Mouse (Mus musculus): ENCODE results near the gene Adcy6. TPM values are rescaled to one million over a fixed set of nuclear protein-coding genes. Genes with fewer than 3 reads are reported as not detected.

The Adcy6 gene
- polyA plus RNA-seq, 1 experiment from 2014 or later = 19.8 TPM

DNA sequence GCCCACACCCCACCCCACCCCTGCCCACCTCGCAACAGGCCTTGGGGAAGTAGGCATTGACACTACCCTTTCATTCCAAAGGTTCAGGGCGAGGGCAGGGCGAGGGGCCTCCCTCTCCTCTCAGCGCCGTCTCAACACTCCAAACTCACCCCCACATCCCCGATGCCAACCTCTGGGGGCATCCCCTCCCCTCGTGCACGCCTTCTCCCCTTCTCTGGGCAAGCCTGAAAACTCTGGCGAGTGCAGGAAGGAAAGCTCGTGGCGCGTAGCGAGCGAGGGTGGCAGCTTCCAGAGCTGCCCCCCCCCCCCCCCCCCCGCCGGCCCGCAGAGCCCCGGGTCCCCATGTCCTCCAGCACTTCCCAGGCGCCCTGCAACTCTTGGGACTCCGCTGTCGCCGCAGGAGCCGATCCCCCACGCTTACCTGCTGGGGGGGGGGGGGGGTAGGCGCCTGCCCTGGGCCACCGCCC lies 1.1 kb downstream of the Adcy6 start:
- 0% methylated on average over 8 of the region's 26 CpGs for WGBS
- Histone ChIP-seq H3K27ac (ENCODE audit: low read depth) (peak overlapping the region; percentile 90), H3K36me3 (ENCODE audit: control insufficient read depth, insufficient read depth, low read length) (peaks cover 9% of the 10 kb centered on the region), H3K4me1 (replicated peaks; ENCODE audit: control insufficient read depth, insufficient read depth, low read length) (peaks cover 33% of the 10 kb centered on the region), H3K27me3 (replicated peaks; ENCODE audit: control insufficient read depth, insufficient read depth, low read length) (no peaks in the 10 kb centered on the region), H3K9ac (ENCODE audit: low read length) (peak overlapping the region; percentile 83), H3K4me2 (ENCODE audit: low read length) (peak overlapping the region; percentile 89), H3K9me3 (ENCODE audit: control insufficient read depth, low read length) (no peaks in the 10 kb centered on the region), H3K4me3 (ENCODE audit: low read depth, low read length) (peak overlapping the region; percentile 78)
- DNase-seq (ENCODE audit: low spot score) (peak; percentile 69), ATAC-seq (replicated peaks; ENCODE audit: low FRiP score, low TSS enrichment, low read depth) (peak; percentile 13)

DNA sequence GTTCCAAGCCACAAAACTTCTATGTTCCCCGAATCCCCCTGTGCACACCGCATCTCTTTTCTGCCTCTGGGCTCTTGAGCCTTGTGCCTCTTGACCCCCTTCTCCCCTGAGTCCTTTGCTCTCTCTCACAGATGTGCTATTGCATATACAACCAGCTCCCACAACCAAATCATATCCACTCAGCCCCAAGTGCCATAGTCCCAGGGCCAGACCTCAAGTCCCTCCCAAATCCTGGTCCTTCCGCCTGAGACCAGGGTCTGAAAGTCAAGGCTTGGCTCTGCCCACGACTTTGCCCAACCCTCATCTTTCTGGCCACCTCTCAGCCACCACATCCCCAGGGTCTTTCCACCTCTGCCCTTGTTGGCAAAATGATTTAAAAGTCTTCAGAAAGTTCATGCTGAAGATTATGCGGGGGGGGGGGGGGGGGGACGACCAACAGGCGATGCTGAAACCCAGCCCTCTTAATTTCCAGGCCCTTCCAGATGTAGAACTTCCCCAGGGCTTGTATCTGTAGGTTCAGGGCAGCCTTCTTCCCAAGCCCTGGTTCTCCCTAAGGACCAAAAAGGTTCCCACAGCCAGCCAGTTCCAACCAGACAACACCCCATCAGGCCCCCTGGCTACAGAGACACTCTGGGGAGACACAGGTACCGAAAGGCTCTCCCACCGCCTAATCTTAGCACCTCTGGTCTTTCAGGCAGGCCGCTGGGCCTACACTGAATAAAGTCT lies 1.7 kb downstream of the Adcy6 start:
- DNase-seq (ENCODE audit: low spot score) (peak; percentile 59), ATAC-seq (replicated peaks; ENCODE audit: low FRiP score, low TSS enrichment, low read depth) (peak; percentile 8; the same call in 1 of the 2 replicates)
- Histone ChIP-seq H3K36me3 (ENCODE audit: control insufficient read depth, insufficient read depth, low read length) (peaks cover 15% of the 10 kb centered on the region), H3K27me3 (replicated peaks; ENCODE audit: control insufficient read depth, insufficient read depth, low read length) (no peaks in the 10 kb centered on the region), H3K9me3 (ENCODE audit: control insufficient read depth, low read length) (no peaks in the 10 kb centered on the region), H3K4me1 (replicated peaks; ENCODE audit: control insufficient read depth, insufficient read depth, low read length) (peaks cover 39% of the 10 kb centered on the region), H3K27ac (ENCODE audit: low read depth) (peak overlapping the region; percentile 90), H3K4me2 (ENCODE audit: low read length) (peak overlapping the region; percentile 89), H3K9ac (ENCODE audit: low read length) (peak overlapping the region; percentile 83), H3K4me3 (ENCODE audit: low read depth, low read length) (peak overlapping the region; percentile 78)
- WGBS = 10% methylated on average over 10 of the region's 10 CpGs

DNA sequence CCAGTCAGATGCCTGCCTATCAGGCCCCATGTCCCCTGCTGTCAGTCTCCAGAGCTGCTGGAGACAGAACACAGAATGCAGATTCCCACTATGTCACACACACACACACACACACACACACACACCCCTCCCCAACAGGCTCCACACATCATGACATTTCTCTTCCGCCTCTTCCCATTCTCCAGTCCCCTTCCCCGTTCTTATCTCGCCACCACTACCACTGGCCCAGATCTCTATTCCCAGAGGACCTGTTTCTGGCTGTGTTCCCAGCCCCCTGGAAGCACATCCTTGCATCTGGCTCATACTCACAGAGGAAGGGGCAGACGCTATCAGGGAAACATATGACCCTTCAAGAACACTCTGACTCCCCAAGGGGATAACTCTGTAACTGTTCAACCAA lies 2.3 kb downstream of the Adcy6 start:
- ATAC-seq (replicated peaks; ENCODE audit: low FRiP score, low TSS enrichment, low read depth) = no peak
- H3K9me3 ChIP-seq (ENCODE audit: control insufficient read depth, low read length) = no peaks in the 10 kb centered on the region
- H3K4me3 ChIP-seq (ENCODE audit: low read depth, low read length) = peak overlapping the region; percentile 78
- WGBS = 10% methylated on average over 4 of the region's 4 CpGs
- peaks cover 45% of the 10 kb centered on the region for H3K4me1 ChIP-seq (replicated peaks; ENCODE audit: control insufficient read depth, insufficient read depth, low read length)
- peak overlapping the region; percentile 89 for H3K4me2 ChIP-seq (ENCODE audit: low read length)
- peak overlapping the region; percentile 90; the same call in 1 of the 2 replicates for H3K27ac ChIP-seq (ENCODE audit: low read depth)
- H3K9ac ChIP-seq (ENCODE audit: low read length) = peak overlapping the region; percentile 83
- DNase-seq (ENCODE audit: low spot score) = peak; percentile 66
- H3K27me3 ChIP-seq (replicated peaks; ENCODE audit: control insufficient read depth, insufficient read depth, low read length) = no peaks in the 10 kb centered on the region
- H3K36me3 ChIP-seq (ENCODE audit: control insufficient read depth, insufficient read depth, low read length) = peaks cover 18% of the 10 kb centered on the region

DNA sequence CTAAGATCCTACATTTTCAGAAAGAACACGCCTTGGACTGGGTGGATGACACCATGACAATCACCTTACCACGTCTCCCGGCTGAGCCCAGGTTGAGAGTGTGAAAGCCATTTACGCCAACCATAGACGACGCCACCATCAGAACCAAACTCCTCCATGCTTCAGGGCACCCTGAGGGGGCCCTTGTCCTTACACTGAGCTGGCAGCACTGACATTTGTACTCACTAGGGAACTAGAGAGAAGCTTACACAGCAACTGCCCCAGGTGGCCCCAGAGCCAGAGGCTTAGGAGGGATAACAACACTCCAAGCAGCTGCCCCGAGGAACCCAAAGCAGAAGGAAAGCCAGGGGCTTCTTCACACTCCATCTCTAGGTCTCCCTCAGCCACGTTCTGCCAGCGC lies 3.1 kb downstream of the Adcy6 start:
- H3K4me2 ChIP-seq (ENCODE audit: low read length) = peak overlapping the region; percentile 89
- H3K4me1 ChIP-seq (replicated peaks; ENCODE audit: control insufficient read depth, insufficient read depth, low read length) = peaks cover 52% of the 10 kb centered on the region
- H3K36me3 ChIP-seq (ENCODE audit: control insufficient read depth, insufficient read depth, low read length) = peaks cover 26% of the 10 kb centered on the region
- H3K27ac ChIP-seq (ENCODE audit: low read depth) = no peak overlapping the region
- H3K27me3 ChIP-seq (replicated peaks; ENCODE audit: control insufficient read depth, insufficient read depth, low read length) = no peaks in the 10 kb centered on the region
- no peaks in the 10 kb centered on the region for H3K9me3 ChIP-seq (ENCODE audit: control insufficient read depth, low read length)
- DNase-seq (ENCODE audit: low spot score) (no peak), ATAC-seq (replicated peaks; ENCODE audit: low FRiP score, low TSS enrichment, low read depth) (no peak)
- WGBS = 67% methylated on average over 9 of the region's 9 CpGs
- no peak overlapping the region for H3K9ac ChIP-seq (ENCODE audit: low read length)
- no peak overlapping the region for H3K4me3 ChIP-seq (ENCODE audit: low read depth, low read length)

GRCm38 (mm10) chr15:98606051-98606536 lies 3.8 kb downstream of the Adcy6 start:
- Histone ChIP-seq H3K27me3 (replicated peaks; ENCODE audit: control insufficient read depth, insufficient read depth, low read length) (no peaks in the 10 kb centered on the region), H3K36me3 (ENCODE audit: control insufficient read depth, insufficient read depth, low read length) (peaks cover 33% of the 10 kb centered on the region), H3K9ac (ENCODE audit: low read length) (no peak overlapping the region), H3K27ac (ENCODE audit: low read depth) (no peak overlapping the region), H3K4me3 (ENCODE audit: low read depth, low read length) (no peak overlapping the region), H3K4me1 (replicated peaks; ENCODE audit: control insufficient read depth, insufficient read depth, low read length) (peaks cover 55% of the 10 kb centered on the region), H3K9me3 (ENCODE audit: control insufficient read depth, low read length) (no peaks in the 10 kb centered on the region), H3K4me2 (ENCODE audit: low read length) (no peak overlapping the region)
- no peak for DNase-seq (ENCODE audit: low spot score)
- 74% methylated on average over 12 of the region's 12 CpGs for WGBS
- no peak for ATAC-seq (replicated peaks; ENCODE audit: low FRiP score, low TSS enrichment, low read depth)

DNA sequence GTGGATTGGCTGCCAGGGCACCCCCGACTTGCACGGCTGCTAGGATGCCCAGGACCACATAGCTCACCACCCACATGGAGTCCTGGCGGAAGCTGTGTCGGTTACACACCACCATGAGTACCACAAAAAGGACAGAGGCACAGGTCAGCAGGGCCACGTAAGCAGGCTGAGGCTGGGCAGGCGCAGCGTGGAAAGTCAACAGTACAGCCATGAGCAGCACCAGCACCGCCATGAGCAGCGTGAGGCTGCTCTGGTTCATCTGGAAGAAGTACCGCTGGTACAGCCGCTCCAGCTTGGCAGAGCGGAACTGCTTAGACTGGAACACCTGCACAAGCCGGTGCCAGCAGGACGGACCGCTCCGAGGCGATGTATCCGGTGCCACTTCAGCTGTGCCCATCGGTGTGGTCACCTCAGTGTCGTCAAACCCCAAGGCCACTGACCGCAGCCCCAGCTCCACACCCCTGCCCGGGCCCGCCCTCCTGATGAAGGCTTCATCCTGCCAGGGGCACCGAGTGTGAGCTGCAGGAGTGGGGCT lies 5.8 kb downstream of the Adcy6 start:
- peaks cover 51% of the 10 kb centered on the region for H3K36me3 ChIP-seq (ENCODE audit: control insufficient read depth, insufficient read depth, low read length)
- no peak overlapping the region for H3K4me3 ChIP-seq (ENCODE audit: low read depth, low read length)
- H3K27me3 ChIP-seq (replicated peaks; ENCODE audit: control insufficient read depth, insufficient read depth, low read length) = no peaks in the 10 kb centered on the region
- WGBS = 90% methylated on average over 24 of the region's 24 CpGs
- H3K4me2 ChIP-seq (ENCODE audit: low read length) = no peak overlapping the region
- peaks cover 55% of the 10 kb centered on the region for H3K4me1 ChIP-seq (replicated peaks; ENCODE audit: control insufficient read depth, insufficient read depth, low read length)
- no peak overlapping the region for H3K9ac ChIP-seq (ENCODE audit: low read length)
- H3K9me3 ChIP-seq (ENCODE audit: control insufficient read depth, low read length) = no peaks in the 10 kb centered on the region
- ATAC-seq (replicated peaks; ENCODE audit: low FRiP score, low TSS enrichment, low read depth) = no peak
- no peak for DNase-seq (ENCODE audit: low spot score)
- H3K27ac ChIP-seq (ENCODE audit: low read depth) = no peak overlapping the region

GRCm38 (mm10) chr15:98602921-98603458 lies 6.9 kb downstream of the Adcy6 start:
- Histone ChIP-seq H3K27ac (ENCODE audit: low read depth) (no peak overlapping the region), H3K4me3 (ENCODE audit: low read depth, low read length) (peak overlapping the region; percentile 6; the same call in 1 of the 2 replicates), H3K9ac (ENCODE audit: low read length) (no peak overlapping the region), H3K36me3 (ENCODE audit: control insufficient read depth, insufficient read depth, low read length) (peaks cover 60% of the 10 kb centered on the region), H3K27me3 (replicated peaks; ENCODE audit: control insufficient read depth, insufficient read depth, low read length) (no peaks in the 10 kb centered on the region), H3K4me2 (ENCODE audit: low read length) (peak overlapping the region; percentile 45), H3K9me3 (ENCODE audit: control insufficient read depth, low read length) (no peaks in the 10 kb centered on the region), H3K4me1 (replicated peaks; ENCODE audit: control insufficient read depth, insufficient read depth, low read length) (peaks cover 51% of the 10 kb centered on the region)
- DNase-seq (ENCODE audit: low spot score) = no peak
- 47% methylated on average over 4 of the region's 4 CpGs for WGBS
- ATAC-seq (replicated peaks; ENCODE audit: low FRiP score, low TSS enrichment, low read depth) = peak; percentile 26

DNA sequence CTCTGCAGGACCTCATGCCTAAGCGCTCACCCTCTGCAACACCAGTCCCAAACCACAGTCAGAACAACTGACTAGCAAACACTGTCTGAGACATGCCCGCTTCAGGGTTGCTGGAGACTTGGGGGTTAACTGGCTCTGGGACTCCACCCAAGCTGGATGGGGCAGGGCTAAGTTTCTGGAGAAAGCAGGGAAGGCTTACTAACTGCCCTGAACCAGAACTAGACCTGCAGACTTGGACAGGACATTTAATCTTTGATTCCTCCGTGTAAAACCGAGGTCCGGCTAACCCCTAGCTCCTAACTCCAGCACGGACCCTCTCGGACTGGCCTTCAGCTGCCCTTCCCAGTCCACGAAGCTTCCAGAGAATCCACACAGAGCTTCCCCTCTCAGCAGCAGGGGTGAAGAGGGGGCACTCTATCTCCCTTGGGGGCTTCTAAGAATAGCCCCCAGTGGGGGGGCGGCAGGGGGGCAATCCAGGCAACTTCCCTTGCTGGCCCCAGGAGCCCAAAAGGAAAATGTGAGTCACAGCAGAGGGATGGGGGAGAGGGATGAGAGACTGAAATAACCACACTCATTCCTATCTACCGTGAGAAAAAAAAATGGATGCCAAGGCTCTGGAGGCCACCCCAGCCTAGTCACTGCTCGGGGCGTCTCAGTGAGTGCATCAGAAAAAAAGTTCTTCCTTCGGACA lies 7.5 kb downstream of the Adcy6 start:
- H3K36me3 ChIP-seq (ENCODE audit: control insufficient read depth, insufficient read depth, low read length) = peaks cover 67% of the 10 kb centered on the region
- H3K27ac ChIP-seq (ENCODE audit: low read depth) = peak overlapping the region; percentile 58
- H3K4me3 ChIP-seq (ENCODE audit: low read depth, low read length) = peak overlapping the region; percentile 18; the same call in 1 of the 2 replicates
- no peak for DNase-seq (ENCODE audit: low spot score)
- WGBS = 53% methylated on average over 13 of the region's 13 CpGs
- H3K4me2 ChIP-seq (ENCODE audit: low read length) = peak overlapping the region; percentile 45
- peak overlapping the region; percentile 23 for H3K9ac ChIP-seq (ENCODE audit: low read length)
- no peak; the same call in 1 of the 2 replicates for ATAC-seq (replicated peaks; ENCODE audit: low FRiP score, low TSS enrichment, low read depth)
- no peaks in the 10 kb centered on the region for H3K27me3 ChIP-seq (replicated peaks; ENCODE audit: control insufficient read depth, insufficient read depth, low read length)
- H3K4me1 ChIP-seq (replicated peaks; ENCODE audit: control insufficient read depth, insufficient read depth, low read length) = peaks cover 44% of the 10 kb centered on the region
- H3K9me3 ChIP-seq (ENCODE audit: control insufficient read depth, low read length) = no peaks in the 10 kb centered on the region

Data from intestine, embryonic 14.5 days (tissue).